Mouse (Mus musculus) stomach, embryonic 14.5 days (tissue): ENCODE results near the gene Lrmda. TPM values are rescaled to one million over a fixed set of nuclear protein-coding genes. Genes with fewer than 3 reads are reported as not detected.
A peak's percentile ranks its signal among the peaks of the same experiment; 100 is the strongest.

Experiments
- ATAC-seq: fragments of 200-750 bp; cut with Nextera tagmentation; 2 replicates; pipeline ENCODE4 v1.8.0; 2017; ENCODE audit warnings: low read depth, moderate TSS enrichment; ENCODE audit not compliant: insufficient number of reproducible peaks, insufficient read depth, low FRiP score
- H3K27ac ChIP-seq: fragments of 300-500 bp; sonication (generic); 2 replicates; pipeline ENCODE4 v1.5.1; 2014; ENCODE audit warnings: mild to moderate bottlenecking, low read length, moderate library complexity, mixed read lengths
- H3K27me3 ChIP-seq: fragments of 300-500 bp; sonication (generic); 2 replicates; pipeline ENCODE4 v1.6.1; 2014; ENCODE audit warnings: low read length, control low read depth, mixed read lengths; ENCODE audit not compliant: control insufficient read depth, insufficient read depth
- H3K36me3 ChIP-seq: fragments of 300-500 bp; sonication (generic); 2 replicates; pipeline ENCODE4 v1.6.1; 2014; ENCODE audit warnings: mild to moderate bottlenecking, control low read depth, low read length, moderate library complexity, mixed read lengths; ENCODE audit not compliant: control insufficient read depth, insufficient read depth
- H3K4me1 ChIP-seq: fragments of 300-500 bp; sonication (generic); 2 replicates; pipeline ENCODE4 v1.6.1; 2014; ENCODE audit warnings: low read length, control low read depth, mixed read lengths; ENCODE audit not compliant: control insufficient read depth, insufficient read depth
- H3K4me2 ChIP-seq: fragments of 300-500 bp; sonication (generic); replicated peaks from 2 replicates; pipeline ENCODE4 v1.6.1; 2014; ENCODE audit warnings: low read depth, low read length, control low read depth
- H3K4me3 ChIP-seq: fragments of 300-500 bp; sonication (generic); 2 replicates; pipeline ENCODE4 v1.5.1; 2014; ENCODE audit warnings: low read depth, low read length, control low read depth
- H3K9ac ChIP-seq: fragments of 300-500 bp; sonication (generic); replicated peaks from 2 replicates; pipeline ENCODE4 v1.6.1; 2014; ENCODE audit warnings: low read depth, mild to moderate bottlenecking, control low read depth, low read length, moderate library complexity, mixed read lengths
- H3K9me3 ChIP-seq: fragments of 300-500 bp; sonication (generic); 2 replicates; pipeline ENCODE4 v1.6.1; 2016; ENCODE audit warnings: low read depth, low read length, control low read depth; ENCODE audit not compliant: control insufficient read depth
- WGBS: fragments of 180-500 bp; shearing (Covaris S2); extraction: QIAGEN DNeasy Blood & Tissue Kit; methylation state at CpG from one replicate; pipeline ENCODE4 v1.1.7; 2014; 5-methylcytosine and 5-hydroxymethylcytosine counted together
- polyA plus RNA-seq: library from polyadenylated mRNA; unstranded; fragments of >200 nt; fragmentation: Nextera tagmentation; extraction: Ambion mirVana; gene quantifications from 2 replicates; pipeline ENCODE4 v1.2.1, GENCODE M21; 2014

Gene Lrmda
- polyA plus RNA-seq, 1 experiment from 2014 or later: 0.46 TPM

DNA sequence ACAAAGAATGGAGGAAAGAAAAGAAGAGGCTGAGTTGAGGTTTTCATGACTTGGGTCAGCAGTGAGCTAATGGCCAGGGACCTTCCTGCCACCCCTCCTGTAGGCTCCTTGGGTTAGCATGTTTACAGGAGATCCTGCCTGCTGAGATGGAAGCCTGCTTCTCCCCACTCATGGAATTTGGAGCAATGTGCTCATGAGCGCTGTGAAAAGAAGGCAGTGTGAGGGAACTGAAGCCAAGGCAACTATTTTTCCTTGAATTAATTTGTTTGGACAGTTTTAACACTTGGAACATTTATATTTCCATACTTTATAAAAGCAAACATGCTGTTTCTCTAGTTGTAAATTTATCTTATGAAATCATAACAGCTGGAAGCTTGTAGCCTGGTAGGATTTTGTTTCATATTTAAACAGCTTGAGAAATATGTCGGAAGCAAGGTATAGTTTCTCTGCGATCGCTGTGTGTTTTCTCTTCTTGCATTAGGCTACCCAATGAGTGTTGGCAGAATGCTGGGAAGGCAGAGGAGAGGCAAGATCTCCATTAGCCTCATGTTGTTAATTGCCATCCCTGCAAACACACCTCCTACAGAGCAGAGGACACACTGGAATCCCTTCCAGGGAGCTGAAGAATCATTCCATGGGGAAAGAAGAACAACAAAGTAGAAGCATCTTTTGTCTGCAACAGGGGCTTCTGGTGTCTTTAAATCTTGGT is 911.8 kb downstream of the Lrmda start:
- H3K36me3 ChIP-seq: no peaks in the 10 kb centered on the region
- peak overlapping the region; percentile 17; the same call in 1 of the 2 replicates for H3K27ac ChIP-seq
- no peak overlapping the region for H3K9ac ChIP-seq
- H3K4me1 ChIP-seq: peaks cover 14% of the 10 kb centered on the region
- H3K27me3 ChIP-seq: no peaks in the 10 kb centered on the region
- H3K4me2 ChIP-seq: no peak overlapping the region
- H3K4me3 ChIP-seq: no peak overlapping the region
- no peaks in the 10 kb centered on the region for H3K9me3 ChIP-seq
- ATAC-seq: peak; percentile 67; the same call in 1 of the 2 replicates
- 41% methylated on average over 4 of the region's 4 CpGs for WGBS

DNA sequence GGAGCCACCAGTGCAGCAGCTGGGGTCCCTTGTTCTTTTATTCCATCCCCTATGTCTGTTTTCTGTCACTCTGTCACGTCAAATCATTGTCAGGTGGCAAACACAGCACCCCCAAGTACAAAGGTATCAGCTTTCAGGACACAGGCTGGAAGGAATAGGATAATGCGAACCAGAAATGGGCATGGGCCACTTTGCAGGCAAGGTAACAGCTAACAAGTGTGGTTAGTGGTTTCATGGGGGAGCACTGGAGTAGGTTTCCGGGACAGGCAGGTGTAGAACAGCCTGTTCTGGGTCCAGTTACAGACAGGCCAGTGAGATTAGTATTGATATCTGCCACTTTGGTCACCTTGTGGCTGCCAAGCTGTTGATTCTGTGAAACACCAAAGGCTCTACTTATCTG is 917.2 kb downstream of the Lrmda start:
- Histone ChIP-seq H3K4me2 (no peak overlapping the region), H3K9me3 (no peaks in the 10 kb centered on the region), H3K9ac (no peak overlapping the region), H3K36me3 (no peaks in the 10 kb centered on the region), H3K4me3 (no peak overlapping the region), H3K4me1 (peaks cover 8% of the 10 kb centered on the region), H3K27ac (no peak overlapping the region), H3K27me3 (no peaks in the 10 kb centered on the region)
- no peak for ATAC-seq
- WGBS: 77% methylated on average over 3 of the region's 3 CpGs

DNA sequence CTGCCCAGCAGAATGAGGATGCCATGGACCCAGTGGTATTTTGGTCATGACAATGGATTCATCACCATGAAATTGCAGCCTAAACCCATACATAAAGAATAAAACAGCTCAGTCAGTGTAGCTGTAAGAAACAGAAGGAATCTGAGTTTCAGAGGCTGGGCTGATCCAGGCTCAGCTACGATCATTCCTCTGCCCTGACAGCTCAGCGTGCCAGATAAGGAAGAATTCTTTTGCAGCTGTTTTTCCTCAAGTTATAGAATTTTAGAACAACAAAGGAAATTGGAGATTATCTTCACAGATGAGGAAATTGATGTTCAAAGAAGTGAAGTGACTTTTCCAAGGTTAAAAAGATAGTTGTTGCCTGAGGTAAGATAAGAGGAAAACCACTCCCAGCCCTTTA is 921.1 kb downstream of the Lrmda start:
- ATAC-seq: no peak
- no peak overlapping the region for H3K27ac ChIP-seq
- WGBS: 15% methylated on average over 2 of the region's 2 CpGs
- no peak overlapping the region for H3K9ac ChIP-seq
- H3K36me3 ChIP-seq: no peaks in the 10 kb centered on the region
- peaks cover 12% of the 10 kb centered on the region for H3K4me1 ChIP-seq
- H3K4me3 ChIP-seq: no peak overlapping the region
- H3K9me3 ChIP-seq: no peaks in the 10 kb centered on the region
- no peak overlapping the region for H3K4me2 ChIP-seq
- H3K27me3 ChIP-seq: no peaks in the 10 kb centered on the region

DNA sequence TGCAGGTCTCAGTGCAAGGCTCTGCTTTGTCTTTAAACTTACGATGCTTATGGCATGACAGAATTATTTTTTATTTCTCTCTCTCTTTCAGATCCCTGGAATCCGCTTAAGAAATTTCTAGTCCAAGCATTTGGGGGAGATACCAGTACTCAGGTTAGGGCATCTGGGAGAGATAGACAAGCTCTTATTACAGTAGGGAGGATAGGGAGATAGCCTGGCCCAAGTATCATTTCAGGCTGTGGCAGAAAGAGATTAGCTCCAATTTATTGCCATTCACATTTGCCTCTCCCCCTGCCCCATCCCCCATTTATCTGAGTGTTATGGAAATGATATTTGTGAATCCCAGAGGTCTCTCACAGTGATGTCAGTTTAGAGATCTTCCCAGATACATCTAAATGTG is 923.1 kb downstream of the Lrmda start:
- 81% methylated on average over 2 of the region's 2 CpGs for WGBS
- ATAC-seq: no peak
- H3K4me1 ChIP-seq: peaks cover 12% of the 10 kb centered on the region
- no peak overlapping the region for H3K27ac ChIP-seq
- no peaks in the 10 kb centered on the region for H3K27me3 ChIP-seq
- H3K36me3 ChIP-seq: no peaks in the 10 kb centered on the region
- no peak overlapping the region for H3K4me2 ChIP-seq
- H3K9ac ChIP-seq: no peak overlapping the region
- no peak overlapping the region for H3K4me3 ChIP-seq
- H3K9me3 ChIP-seq: no peaks in the 10 kb centered on the region

DNA sequence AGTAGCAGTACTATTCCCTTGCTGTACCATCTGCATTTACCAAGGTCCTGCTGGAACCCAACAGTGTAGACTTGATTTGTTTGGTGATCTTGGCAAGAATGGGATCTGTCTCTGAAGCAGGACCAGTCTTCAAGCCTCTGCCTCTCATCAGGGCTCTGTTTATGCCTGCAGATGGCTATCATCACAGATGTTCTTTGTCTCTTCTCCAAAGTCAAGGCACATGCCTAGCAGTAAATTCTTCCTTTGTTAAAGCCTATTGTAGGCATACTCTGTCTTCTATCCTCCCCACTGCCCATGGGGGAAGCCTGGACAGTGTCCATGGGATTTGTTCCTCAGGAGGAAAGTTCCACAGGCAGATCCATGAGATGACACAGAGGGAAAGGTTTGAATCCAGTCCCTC is 930.0 kb downstream of the Lrmda start:
- Histone ChIP-seq H3K4me2 (no peak overlapping the region), H3K4me1 (no peaks in the 10 kb centered on the region), H3K27ac (no peak overlapping the region), H3K27me3 (no peaks in the 10 kb centered on the region), H3K4me3 (no peak overlapping the region), H3K9me3 (no peaks in the 10 kb centered on the region), H3K9ac (no peak overlapping the region), H3K36me3 (no peaks in the 10 kb centered on the region)
- ATAC-seq: no peak

GRCm38 (mm10) chr14:22952981-22953380 is 933.5 kb downstream of the Lrmda start:
- H3K4me1 ChIP-seq: no peaks in the 10 kb centered on the region
- H3K4me3 ChIP-seq: no peak overlapping the region
- 74% methylated on average over 1 of the region's 1 CpGs for WGBS
- ATAC-seq: no peak
- H3K27ac ChIP-seq: no peak overlapping the region
- H3K9me3 ChIP-seq: no peaks in the 10 kb centered on the region
- H3K4me2 ChIP-seq: no peak overlapping the region
- no peaks in the 10 kb centered on the region for H3K27me3 ChIP-seq
- H3K9ac ChIP-seq: no peak overlapping the region
- H3K36me3 ChIP-seq: no peaks in the 10 kb centered on the region

DNA sequence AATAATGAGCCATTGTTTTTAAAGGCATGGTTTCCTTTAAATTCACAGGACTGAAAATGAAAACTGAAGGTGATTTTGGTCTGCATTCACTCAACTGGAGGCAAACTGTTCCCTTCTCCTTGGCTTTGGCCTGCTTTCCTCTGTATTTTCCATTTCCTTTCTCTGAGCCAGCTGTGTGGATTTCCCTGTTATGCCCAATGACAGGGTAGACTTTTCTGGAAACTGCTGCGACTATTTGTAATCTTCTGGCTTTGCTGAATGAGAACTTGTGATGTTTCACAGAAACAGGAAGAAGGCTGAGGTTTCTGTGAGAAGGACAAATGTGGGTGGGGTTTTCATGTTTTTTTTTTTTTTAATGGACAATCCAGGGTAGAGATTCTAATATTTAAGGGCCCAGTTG is 940.7 kb downstream of the Lrmda start:
- no peaks in the 10 kb centered on the region for H3K9me3 ChIP-seq
- H3K4me1 ChIP-seq: no peaks in the 10 kb centered on the region
- H3K4me2 ChIP-seq: no peak overlapping the region
- no peaks in the 10 kb centered on the region for H3K36me3 ChIP-seq
- no peak overlapping the region for H3K4me3 ChIP-seq
- no peaks in the 10 kb centered on the region for H3K27me3 ChIP-seq
- no peak overlapping the region for H3K9ac ChIP-seq
- ATAC-seq: no peak
- 65% methylated on average over 1 of the region's 1 CpGs for WGBS
- no peak overlapping the region for H3K27ac ChIP-seq

GRCm38 (mm10) chr14:22964796-22965660 is 945.5 kb downstream of the Lrmda start:
- no peak overlapping the region for H3K4me3 ChIP-seq
- ATAC-seq: peak; percentile 72; the same call in 1 of the 2 replicates
- 0 out of 2 replicates have a peak, but pooled peaks cover 2% of the 10 kb centered on the region for H3K4me1 ChIP-seq
- peak overlapping the region; percentile 83; the same call in 1 of the 2 replicates for H3K27ac ChIP-seq
- no peak overlapping the region for H3K9ac ChIP-seq
- no peaks in the 10 kb centered on the region for H3K27me3 ChIP-seq
- no peak overlapping the region for H3K4me2 ChIP-seq
- H3K36me3 ChIP-seq: no peaks in the 10 kb centered on the region
- no peaks in the 10 kb centered on the region for H3K9me3 ChIP-seq
- 58% methylated on average over 9 of the region's 9 CpGs for WGBS
